32 mouse cellular contexts compared by ENCODE assay signal in genomic region chr2:146583807-146584388, GRCm38 (mm10).
A peak's percentile ranks its signal among the peaks of the same experiment; 100 is the strongest.
DNase-seq lines count a peak whose midpoint lies in the region; ATAC-seq and TF ChIP-seq lines count a peak whose summit lies in the region.
"Had no signal": no experiment of that assay in that cellular context is flagged by ENCODE, and none has a peak within 500 bp of the region (broad histone marks: within the 10 kb centered on the region; RNA-seq: fewer than 3 reads in every experiment).

No protein-coding gene starts in this region.

- H3K4me3 ChIP-seq in heart, embryonic 10.5 days, result no peak overlapping the region
- no peak overlapping the region for H3K4me3 ChIP-seq in heart, embryonic 11.5 days (ENCODE audit: low read depth, low read length)
- H3K4me3 ChIP-seq in intestine, postnatal 0 days (ENCODE audit: low read depth, low read length), result no peak overlapping the region
- H3K4me3 ChIP-seq: embryonic facial prominence, embryonic 10.5 days; embryonic facial prominence, embryonic 13.5 days; erythroblast, embryonic 14.5 days; forebrain, embryonic 12.5 days; gastrocnemius, adult 2 months; heart, adult 2 months; heart, embryonic 13.5 days had no signal

- TF ChIP-seq CTCF in intestine, postnatal 0 days (IDR thresholded peaks at IDR 0.05; ENCODE audit: low read depth), result no peak

- ATAC-seq in heart, embryonic 11.5 days (replicated peaks; ENCODE audit: insufficient number of reproducible peaks, low FRiP score, low TSS enrichment), result no peak
- ATAC-seq in intestine, postnatal 0 days, result peak; percentile 76
- ATAC-seq: activated CD4-positive, CD25-positive, alpha-beta regulatory T cell, adult 4 months; CD4-positive, CD25-positive, alpha-beta regulatory T cell, adult 4 months; forebrain, postnatal 0 days; hindbrain, postnatal 0 days; inflammation-experienced regulatory T-cells, adult 6 months had no signal

- no peaks in the 10 kb centered on the region for H3K9me3 ChIP-seq in heart, embryonic 10.5 days
- H3K9me3 ChIP-seq in heart, embryonic 11.5 days (replicated peaks; ENCODE audit: control insufficient read depth, low read length), result no peaks in the 10 kb centered on the region
- H3K9me3 ChIP-seq in intestine, postnatal 0 days (ENCODE audit: control insufficient read depth), result no peaks in the 10 kb centered on the region
- H3K9me3 ChIP-seq: embryonic facial prominence, embryonic 10.5 days; embryonic facial prominence, embryonic 13.5 days; forebrain, embryonic 12.5 days; heart, embryonic 13.5 days had no signal

- no peak overlapping the region for H3K9ac ChIP-seq in heart, embryonic 11.5 days (ENCODE audit: low read depth, low read length)
- no peak overlapping the region for H3K9ac ChIP-seq in intestine, postnatal 0 days (ENCODE audit: low read depth, low read length)
- H3K9ac ChIP-seq: embryonic facial prominence, embryonic 13.5 days; forebrain, embryonic 12.5 days; forebrain, postnatal 0 days; heart, embryonic 13.5 days; hindbrain, embryonic 14.5 days had no signal

- H3K27ac ChIP-seq in heart, embryonic 10.5 days, result no peak overlapping the region
- no peak overlapping the region for H3K27ac ChIP-seq in heart, embryonic 11.5 days (ENCODE audit: low read depth, low read length)
- H3K27ac ChIP-seq in intestine, postnatal 0 days (ENCODE audit: low read depth, low read length), result no peak overlapping the region
- H3K27ac ChIP-seq: embryonic facial prominence, embryonic 10.5 days; embryonic facial prominence, embryonic 13.5 days; forebrain, embryonic 12.5 days; gastrocnemius, adult 2 months; heart, adult 2 months; heart, embryonic 13.5 days; hindbrain, embryonic 14.5 days; hindbrain, postnatal 0 days had no signal

- DNase-seq in heart, embryonic 10.5 days (ENCODE audit: low spot score), result peak; percentile 24
- DNase-seq in 3134 (ENCODE audit: extremely low read depth, insufficient read length, low spot score) (peak; percentile 27), 416B (ENCODE audit: low read depth) (peak; percentile 12)
- DNase-seq in kidney, adult 11 months, result no peak
- no peak for DNase-seq in kidney, postnatal 36 days
- DNase-seq: adrenal gland, adult 8-10 months; adrenal gland, postnatal 25 days; B cell, adult 2 months; cerebellum, adult 11-12 months; cerebellum, adult 8-10 months; cerebellum, postnatal 10 days; cerebellum, postnatal 36 days; embryo, embryonic 11 days; forebrain, postnatal 0 days; gastrocnemius, adult 2 months; gastrocnemius, postnatal 25 days; heart, adult 2 months; heart, postnatal 14 days; heart, postnatal 4 days; kidney, adult 2 months had no signal

- no peaks in the 10 kb centered on the region for H3K36me3 ChIP-seq in heart, embryonic 10.5 days
- H3K36me3 ChIP-seq in heart, embryonic 11.5 days (ENCODE audit: control insufficient read depth, insufficient read depth, low read length), result no peaks in the 10 kb centered on the region
- H3K36me3 ChIP-seq in intestine, postnatal 0 days (ENCODE audit: control insufficient read depth, insufficient read depth), result no peaks in the 10 kb centered on the region
- H3K36me3 ChIP-seq: embryonic facial prominence, embryonic 10.5 days; embryonic facial prominence, embryonic 13.5 days; forebrain, embryonic 12.5 days; heart, embryonic 13.5 days had no signal

- no peaks in the 10 kb centered on the region for H3K27me3 ChIP-seq in heart, embryonic 10.5 days (ENCODE audit: insufficient read depth, poor library complexity, severe bottlenecking)
- H3K27me3 ChIP-seq in heart, embryonic 11.5 days (ENCODE audit: control insufficient read depth, insufficient read depth, low read length), result no peaks in the 10 kb centered on the region
- H3K27me3 ChIP-seq in intestine, postnatal 0 days (replicated peaks; ENCODE audit: control insufficient read depth, insufficient read depth, low read length), result no peaks in the 10 kb centered on the region
- H3K27me3 ChIP-seq: embryonic facial prominence, embryonic 13.5 days; forebrain, embryonic 12.5 days; heart, embryonic 13.5 days had no signal

- H3K4me1 ChIP-seq in heart, embryonic 10.5 days, result no peaks in the 10 kb centered on the region
- no peaks in the 10 kb centered on the region for H3K4me1 ChIP-seq in heart, embryonic 11.5 days (ENCODE audit: control insufficient read depth, insufficient read depth, low read length)
- no peaks in the 10 kb centered on the region for H3K4me1 ChIP-seq in intestine, postnatal 0 days (replicated peaks; ENCODE audit: control insufficient read depth, insufficient read depth, low read length)
- H3K4me1 ChIP-seq: embryonic facial prominence, embryonic 10.5 days; embryonic facial prominence, embryonic 13.5 days; forebrain, embryonic 12.5 days; heart, embryonic 13.5 days had no signal

- H3K4me2 ChIP-seq in heart, embryonic 11.5 days, result no peak overlapping the region
- no peak overlapping the region for H3K4me2 ChIP-seq in intestine, postnatal 0 days (replicated peaks; ENCODE audit: low read depth)
- H3K4me2 ChIP-seq: embryonic facial prominence, embryonic 13.5 days; forebrain, embryonic 12.5 days; heart, embryonic 13.5 days; hindbrain, embryonic 14.5 days had no signal

Comparison
In these comparisons a context has a peak if more than half of its experiments do, and no peak if none do; other contexts are left out.
1. DNase-seq: peak in heart, embryonic 10.5 days (single experiment), 3134 (single experiment) and 416B (single experiment); none in kidney, adult 11 months (single experiment) and kidney, postnatal 36 days (0 of 2).